Mouse (Mus musculus) forebrain, embryonic 15.5 days (tissue): Measurements from ENCODE around the gene Stn1. TPM values are rescaled to one million over a fixed set of nuclear protein-coding genes. Genes with fewer than 3 reads are reported as not detected.
A peak's percentile ranks its signal among the peaks of the same experiment; 100 is the strongest.

ENCODE experiments used
- ATAC-seq: fragments of 200-750 bp; cut with Nextera tagmentation; replicated peaks from 2 replicates; pipeline ENCODE4 v1.8.0; 2017; ENCODE audit warnings: mild to moderate bottlenecking, moderate TSS enrichment, moderate library complexity
- H3K27ac ChIP-seq: fragments of 300-500 bp; sonication (generic); replicated peaks from 2 replicates; pipeline ENCODE4 v1.5.1; 2015; ENCODE audit warnings: mild to moderate bottlenecking, inconsistent platforms
- H3K27me3 ChIP-seq: fragments of 300-500 bp; sonication (generic); 2 replicates; pipeline ENCODE4 v1.6.1; 2015; ENCODE audit warnings: inconsistent platforms
- H3K36me3 ChIP-seq: fragments of 300-500 bp; sonication (generic); 2 replicates; pipeline ENCODE4 v1.6.1; 2015; ENCODE audit warnings: mild to moderate bottlenecking, inconsistent platforms
- H3K4me1 ChIP-seq: fragments of 300-500 bp; sonication (generic); 2 replicates; pipeline ENCODE4 v1.6.1; 2015; ENCODE audit warnings: inconsistent platforms
- H3K4me2 ChIP-seq: fragments of 300-500 bp; sonication (generic); replicated peaks from 2 replicates; pipeline ENCODE4 v1.6.1; 2015; ENCODE audit warnings: mild to moderate bottlenecking, inconsistent platforms
- H3K4me3 ChIP-seq: fragments of 300-500 bp; sonication (generic); 2 replicates; pipeline ENCODE4 v1.5.1; 2015; ENCODE audit warnings: mild to moderate bottlenecking, inconsistent platforms
- H3K9ac ChIP-seq: fragments of 300-500 bp; sonication (generic); replicated peaks from 2 replicates; pipeline ENCODE4 v1.6.1; 2015; ENCODE audit warnings: mild to moderate bottlenecking, inconsistent platforms
- H3K9me3 ChIP-seq: fragments of 300-500 bp; sonication (generic); 2 replicates; pipeline ENCODE4 v1.6.1; 2016; ENCODE audit warnings: inconsistent platforms
- WGBS: fragments of 180-500 bp; shearing (Covaris S2); methylation state at CpG from one replicate; pipeline ENCODE4 v1.1.7; 2015; ENCODE audit warnings: mixed read lengths; 5-methylcytosine and 5-hydroxymethylcytosine counted together
- polyA plus RNA-seq: library from polyadenylated mRNA; unstranded; fragments of >200 nt; fragmentation: Nextera tagmentation; extraction: Ambion mirVana; gene quantifications from 2 replicates; pipeline ENCODE4 v1.2.1, GENCODE M21; 2015

Gene Stn1
- polyA plus RNA-seq, 1 experiment from 2014 or later, result 33.6 TPM

- Histone ChIP-seq H3K9ac (no peak overlapping the region), H3K4me2 (no peak overlapping the region), H3K9me3 (0 out of 2 replicates have a peak, but pooled peaks cover 3% of the 10 kb centered on the region), H3K27ac (no peak overlapping the region), H3K4me1 (peaks cover 3% of the 10 kb centered on the region; the same call in 1 of the 2 replicates), H3K27me3 (no peaks in the 10 kb centered on the region), H3K36me3 (no peaks in the 10 kb centered on the region), H3K4me3 (no peak overlapping the region)
- WGBS, result 91% methylated on average over 9 of the region's 9 CpGs
- no peak for ATAC-seq
These were observed 49.7 kb downstream of the Stn1 start for GRCm38 (mm10) chr19:47487572-47487971.

DNA sequence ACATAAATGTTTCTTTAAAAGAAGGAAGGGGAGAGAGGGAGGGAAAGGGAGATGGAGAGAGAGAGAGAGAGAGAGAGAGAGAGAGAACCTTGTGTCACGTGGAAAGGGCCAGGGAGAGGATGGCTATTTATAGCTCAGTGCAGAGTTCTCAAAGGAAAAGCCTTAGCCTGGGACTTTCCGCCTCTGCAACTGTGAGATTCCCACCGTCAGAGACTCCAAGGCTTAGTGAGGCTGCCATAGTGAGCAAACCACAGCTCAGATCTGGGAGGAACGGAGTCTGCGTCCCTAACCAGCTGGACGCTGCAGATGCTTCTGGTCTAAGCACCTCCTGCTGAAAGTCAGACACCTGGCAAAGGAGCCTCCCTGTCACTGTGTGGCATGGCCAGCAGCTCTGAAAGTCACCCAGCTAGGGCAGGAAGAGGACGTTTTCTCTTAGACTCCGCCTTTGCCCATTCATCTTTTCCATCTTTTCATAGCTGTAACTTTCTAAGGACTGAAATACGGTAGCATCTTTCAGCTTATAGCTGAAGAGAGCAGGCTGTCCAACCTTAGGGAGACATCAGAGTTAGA lies 51.2 kb downstream of the Stn1 start:
- H3K27ac ChIP-seq, result no peak overlapping the region

GRCm38 (mm10) chr19:47484110-47484509 lies 53.2 kb downstream of the Stn1 start:
- Histone ChIP-seq H3K4me3 (no peak overlapping the region), H3K4me1 (no peaks in the 10 kb centered on the region), H3K4me2 (no peak overlapping the region), H3K36me3 (no peaks in the 10 kb centered on the region), H3K27ac (no peak overlapping the region), H3K9ac (no peak overlapping the region), H3K9me3 (0 out of 2 replicates have a peak, but pooled peaks cover under 1% of the 10 kb centered on the region), H3K27me3 (no peaks in the 10 kb centered on the region)
- WGBS, result 82% methylated on average over 3 of the region's 3 CpGs
- peak; percentile 75 for ATAC-seq

More for the DNA sequence above, 51.2 kb downstream of the Stn1 start:
- Histone ChIP-seq H3K36me3 (no peaks in the 10 kb centered on the region), H3K9me3 (0 out of 2 replicates have a peak, but pooled peaks cover 3% of the 10 kb centered on the region), H3K4me1 (no peaks in the 10 kb centered on the region), H3K27me3 (no peaks in the 10 kb centered on the region), H3K9ac (no peak overlapping the region), H3K4me2 (no peak overlapping the region), H3K4me3 (no peak overlapping the region)
- ATAC-seq, result no peak
- WGBS, result 43% methylated on average over 9 of the region's 9 CpGs

GRCm38 (mm10) chr19:47483346-47483745 lies 54.0 kb downstream of the Stn1 start:
- Histone ChIP-seq H3K4me2 (no peak overlapping the region), H3K9me3 (no peaks in the 10 kb centered on the region), H3K36me3 (no peaks in the 10 kb centered on the region), H3K4me1 (no peaks in the 10 kb centered on the region), H3K27ac (no peak overlapping the region), H3K4me3 (no peak overlapping the region), H3K9ac (no peak overlapping the region), H3K27me3 (no peaks in the 10 kb centered on the region)
- ATAC-seq, result no peak
- 75% methylated on average over 3 of the region's 3 CpGs for WGBS

DNA sequence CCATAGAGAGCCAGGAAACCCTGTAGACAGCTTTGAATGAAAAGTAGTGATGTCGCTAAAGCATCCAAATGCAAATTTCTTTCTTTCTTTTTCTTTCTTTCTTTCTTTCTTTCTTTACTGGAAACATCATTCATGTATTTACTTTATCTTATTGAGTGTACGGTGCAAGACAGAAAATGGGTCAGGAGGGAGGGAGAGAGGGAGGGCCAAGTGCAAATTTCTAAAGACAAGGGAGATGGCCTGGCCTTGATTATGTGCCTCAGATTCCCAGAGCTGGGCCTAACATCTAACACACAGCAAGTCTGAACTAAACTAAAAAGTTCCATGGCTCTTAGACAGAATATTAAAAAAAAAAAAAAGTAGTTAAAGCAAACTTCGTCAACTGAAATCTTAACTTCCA lies 63.9 kb downstream of the Stn1 start:
- ATAC-seq, result peak; percentile 37
- Histone ChIP-seq H3K9me3 (no peaks in the 10 kb centered on the region), H3K4me1 (peaks cover 14% of the 10 kb centered on the region), H3K27ac (peak overlapping the region; percentile 68), H3K4me3 (no peak overlapping the region), H3K36me3 (no peaks in the 10 kb centered on the region), H3K4me2 (peak overlapping the region; percentile 36), H3K9ac (no peak overlapping the region), H3K27me3 (no peaks in the 10 kb centered on the region)
- 27% methylated on average over 3 of the region's 3 CpGs for whole genome bisulfite sequencing

DNA sequence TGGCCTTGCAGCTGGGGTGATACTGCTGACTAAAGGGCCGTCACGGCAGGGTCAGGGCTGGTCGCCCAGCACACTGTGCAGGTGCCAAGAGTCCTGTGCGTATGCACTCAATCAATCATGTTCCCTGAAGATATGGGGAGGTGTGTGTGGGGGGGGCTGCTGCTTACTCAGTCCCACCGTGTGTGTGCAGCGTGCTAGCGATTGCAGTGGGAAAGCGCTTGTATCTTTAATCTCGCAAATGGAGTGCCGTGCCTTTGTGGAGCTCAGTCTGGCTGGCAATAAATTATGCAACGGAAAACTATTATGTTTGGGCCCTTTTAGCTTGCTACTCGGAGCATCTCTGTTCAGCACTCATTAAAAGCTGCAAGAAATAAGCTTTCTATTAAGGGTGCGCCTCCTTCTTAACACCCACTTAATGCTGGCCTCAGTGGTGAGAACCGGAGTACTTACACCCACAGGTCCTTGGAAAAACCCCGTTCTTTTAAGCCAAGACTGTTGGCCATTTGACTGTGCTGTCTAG lies 64.4 kb downstream of the Stn1 start:
- peaks cover 14% of the 10 kb centered on the region for H3K4me1 ChIP-seq
- peak overlapping the region; percentile 24; the same call in 1 of the 2 replicates for H3K9ac ChIP-seq
- H3K4me3 ChIP-seq, result no peak overlapping the region
- WGBS, result 7% methylated on average over 15 of the region's 15 CpGs
- no peaks in the 10 kb centered on the region for H3K9me3 ChIP-seq
- H3K4me2 ChIP-seq, result peak overlapping the region; percentile 36
- ATAC-seq, result peak; percentile 86
- H3K27ac ChIP-seq, result peak overlapping the region; percentile 68
- no peaks in the 10 kb centered on the region for H3K27me3 ChIP-seq
- no peaks in the 10 kb centered on the region for H3K36me3 ChIP-seq

DNA sequence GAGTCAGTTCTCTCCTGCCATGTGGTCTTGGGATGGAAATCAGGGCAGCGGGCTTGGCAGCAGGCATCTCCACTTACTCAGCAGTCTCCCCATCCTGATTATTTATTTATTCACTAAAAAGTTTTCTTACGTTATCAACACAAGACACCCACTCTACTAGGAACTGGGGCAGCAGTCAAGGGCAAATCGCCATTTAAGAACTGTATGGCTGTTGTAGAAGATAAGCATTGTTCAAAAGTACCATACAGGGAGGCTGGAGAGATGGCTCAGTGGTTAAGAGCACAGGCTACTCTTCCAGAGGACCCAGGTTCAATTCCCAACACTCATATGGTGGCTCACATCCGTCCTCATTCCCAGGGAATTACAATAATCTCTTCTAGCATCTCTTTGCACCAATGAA lies 65.5 kb downstream of the Stn1 start:
- no peak for ATAC-seq
- Histone ChIP-seq H3K4me3 (no peak overlapping the region), H3K9ac (no peak overlapping the region), H3K4me2 (no peak overlapping the region), H3K36me3 (no peaks in the 10 kb centered on the region), H3K27me3 (no peaks in the 10 kb centered on the region), H3K4me1 (peaks cover 14% of the 10 kb centered on the region), H3K27ac (no peak overlapping the region), H3K9me3 (no peaks in the 10 kb centered on the region)
- 83% methylated on average over 4 of the region's 4 CpGs for WGBS

- H3K27ac ChIP-seq, result no peak overlapping the region
- WGBS, result 37% methylated on average over 3 of the region's 3 CpGs
- H3K9ac ChIP-seq, result no peak overlapping the region
- no peak overlapping the region for H3K4me2 ChIP-seq
- H3K9me3 ChIP-seq, result no peaks in the 10 kb centered on the region
- no peak for ATAC-seq
- no peaks in the 10 kb centered on the region for H3K36me3 ChIP-seq
- no peaks in the 10 kb centered on the region for H3K27me3 ChIP-seq
- H3K4me1 ChIP-seq, result peaks cover 22% of the 10 kb centered on the region
- no peak overlapping the region for H3K4me3 ChIP-seq
These were observed 68.6 kb downstream of the Stn1 start for GRCm38 (mm10) chr19:47468750-47469149.

- WGBS, result 79% methylated on average over 8 of the region's 8 CpGs
- Histone ChIP-seq H3K4me2 (no peak overlapping the region), H3K27ac (no peak overlapping the region), H3K9me3 (no peaks in the 10 kb centered on the region), H3K4me1 (peaks cover 18% of the 10 kb centered on the region), H3K27me3 (no peaks in the 10 kb centered on the region), H3K4me3 (no peak overlapping the region), H3K9ac (no peak overlapping the region), H3K36me3 (no peaks in the 10 kb centered on the region)
- no peak for ATAC-seq
These were observed 70.5 kb downstream of the Stn1 start for GRCm38 (mm10) chr19:47466775-47467174.

DNA sequence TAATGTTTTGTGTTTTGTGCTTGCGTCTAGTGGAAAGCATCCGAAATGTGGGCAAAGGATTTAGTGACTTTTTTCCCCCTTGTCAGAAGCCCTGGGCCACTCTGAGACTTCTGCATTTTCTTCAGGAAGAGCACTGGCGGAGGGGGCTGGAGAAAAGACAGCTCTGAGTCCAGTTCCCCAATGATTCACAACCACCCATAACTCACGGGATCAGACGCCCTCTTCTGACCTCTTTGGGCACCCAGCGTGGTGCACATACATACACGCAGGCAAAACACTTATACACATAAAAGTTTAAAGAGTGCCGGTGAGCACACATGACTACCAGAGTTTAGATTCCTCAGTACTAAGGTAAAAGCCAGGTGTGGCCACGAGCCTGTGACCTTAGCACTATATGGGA lies 71.8 kb downstream of the Stn1 start:
- no peaks in the 10 kb centered on the region for H3K9me3 ChIP-seq
- H3K27me3 ChIP-seq, result no peaks in the 10 kb centered on the region
- H3K4me1 ChIP-seq, result peaks cover 21% of the 10 kb centered on the region
- H3K4me3 ChIP-seq, result no peak overlapping the region
- no peak overlapping the region for H3K27ac ChIP-seq
- no peak for ATAC-seq
- WGBS, result 68% methylated on average over 9 of the region's 9 CpGs
- H3K4me2 ChIP-seq, result peak overlapping the region; percentile 84; the same call in 1 of the 2 replicates
- H3K36me3 ChIP-seq, result no peaks in the 10 kb centered on the region
- no peak overlapping the region for H3K9ac ChIP-seq

GRCm38 (mm10) chr19:47464304-47465241 lies 72.7 kb downstream of the Stn1 start, which contains the start of gene Sh3pxd2a:
Gene Sh3pxd2a, minus strand, starts transcription at chr19:47464401.
- Histone ChIP-seq H3K36me3 (no peaks in the 10 kb centered on the region), H3K27ac (peak within 1 kb of the TSS; percentile 67), H3K4me3 (peak within 1 kb of the TSS; percentile 76), H3K4me1 (peaks cover 26% of the 10 kb centered on the region), H3K9me3 (no peaks in the 10 kb centered on the region), H3K27me3 (no peaks in the 10 kb centered on the region), H3K9ac (peak within 1 kb of the TSS; percentile 79), H3K4me2 (peak within 1 kb of the TSS; percentile 84)
- WGBS, result under 1% methylated on average over 66 of the region's 70 CpGs
- ATAC-seq, result peak; percentile 86
